Mouse (Mus musculus) lung, postnatal 4 days (tissue): ENCODE measurements at regions not wholly inside any gene's neighbourhood (a gene's known extent, or its start where the extent isn't known, plus 50 kb on each side); places are given as distances from the start of the nearest gene placed in this dataset.

Experiments
- DNase-seq, 2 experiments: peaks; one replicate each; pipeline ENCODE4 v3.0.0; 2021

GRCm38 (mm10) chr2:61527127-61527526 is 51.3 kb upstream of the Tank start:
- no peak for DNase-seq

- DNase-seq, result no peak
Measured at GRCm38 (mm10) chr2:61524060-61524734, 54.2 kb upstream of the Tank start.

GRCm38 (mm10) chr2:61514445-61515123 is 63.8 kb upstream of the Tank start:
- no peak for DNase-seq

- peak; percentile 35 to 37 for DNase-seq
Measured at GRCm38 (mm10) chr2:61513787-61514444, 64.5 kb upstream of the Tank start.

- no peak for DNase-seq
Measured at GRCm38 (mm10) chr2:61503594-61503993, 74.8 kb upstream of the Tank start.

GRCm38 (mm10) chr2:61501922-61502321 is 76.5 kb upstream of the Tank start:
- DNase-seq, result no peak

GRCm38 (mm10) chr2:61499266-61499665 is 79.1 kb upstream of the Tank start:
- DNase-seq, result no peak

- no peak for DNase-seq
Measured at GRCm38 (mm10) chr2:61497930-61498329, 80.5 kb upstream of the Tank start.

- DNase-seq, result no peak
Measured at GRCm38 (mm10) chr2:61496968-61497367, 81.4 kb upstream of the Tank start.

- DNase-seq, result peak; percentile 35 to 81
Measured at GRCm38 (mm10) chr2:61493918-61494712, 84.3 kb upstream of the Tank start.

GRCm38 (mm10) chr2:61492043-61492743 is 86.2 kb upstream of the Tank start:
- peak in 1 of 2 experiments; percentile 61 for DNase-seq

GRCm38 (mm10) chr2:61490436-61491109 is 87.8 kb upstream of the Tank start:
- DNase-seq, result no peak

GRCm38 (mm10) chr2:61489762-61490161 is 88.6 kb upstream of the Tank start:
- DNase-seq, result no peak

- DNase-seq, result no peak
Measured at GRCm38 (mm10) chr2:61483820-61484219, 94.6 kb upstream of the Tank start.

- DNase-seq, result peak in 1 of 2 experiments; percentile 49
Measured at GRCm38 (mm10) chr2:61476648-61477047, 101.7 kb upstream of the Tank start.

- no peak for DNase-seq
Measured at GRCm38 (mm10) chr2:61474626-61475025, 103.8 kb upstream of the Tank start.

GRCm38 (mm10) chr2:61470521-61470920 is 107.9 kb upstream of the Tank start:
- no peak for DNase-seq

- no peak for DNase-seq
Measured at GRCm38 (mm10) chr2:61470064-61470463, 108.3 kb upstream of the Tank start.

- peak; percentile 36 to 54 for DNase-seq
Measured at GRCm38 (mm10) chr2:61455902-61456301, 122.5 kb upstream of the Tank start.

- DNase-seq, result no peak
Measured at GRCm38 (mm10) chr2:61454729-61455128, 123.7 kb upstream of the Tank start.

- peak; percentile 78 to 89 for DNase-seq
Measured at GRCm38 (mm10) chr2:61454311-61454728, 124.1 kb upstream of the Tank start.
